Mouse (Mus musculus): Measurements from ENCODE around the gene Rtkn2. TPM values are rescaled to one million over a fixed set of nuclear protein-coding genes. Genes with fewer than 3 reads are reported as not detected.
A peak's percentile ranks its signal among the peaks of the same experiment; 100 is the strongest.

Gene Rtkn2
- polyA plus RNA-seq, 1 experiment from 2014 or later: 3.4 TPM

DNA sequence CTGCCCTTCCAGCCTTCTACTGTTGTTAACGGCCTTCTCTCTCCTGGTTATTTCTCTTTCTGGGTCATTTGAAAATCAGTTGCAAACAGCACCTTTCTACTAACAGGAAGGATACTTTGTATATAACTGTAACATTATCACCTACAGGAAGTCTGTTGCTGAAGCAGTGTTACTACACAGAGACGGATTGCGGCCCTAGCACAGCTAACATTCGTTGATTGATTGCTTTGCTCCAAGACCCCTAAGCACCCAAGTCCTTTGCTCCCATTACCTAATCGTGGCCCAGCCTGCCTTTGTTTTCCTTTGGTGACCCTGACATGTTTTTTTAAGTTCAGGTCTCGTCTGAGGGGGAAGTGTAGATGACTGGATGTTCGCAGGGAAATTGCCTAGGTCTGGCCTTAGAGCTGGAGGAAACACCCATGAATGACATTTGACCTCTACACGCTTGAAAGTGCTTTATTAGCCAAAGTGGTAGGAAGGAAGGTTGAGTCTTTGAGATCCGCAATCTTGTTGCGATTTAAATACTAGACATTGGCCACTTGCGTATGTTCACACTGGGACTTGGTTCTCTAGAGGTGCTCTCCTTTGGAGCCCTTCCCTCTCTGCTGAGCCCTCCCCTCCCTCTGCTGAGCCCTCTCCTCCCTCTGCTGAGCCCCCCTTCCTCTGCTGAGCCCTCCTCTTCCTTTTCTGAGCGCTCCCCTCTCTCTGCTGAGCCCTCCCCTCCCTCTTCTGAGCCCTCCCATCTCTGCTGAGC is 49.1 kb downstream of the Rtkn2 start:
- H3K9ac ChIP-seq: no peak overlapping the region
- H3K36me3 ChIP-seq (replicated peaks; ENCODE audit: control insufficient read depth, insufficient read depth): no peaks in the 10 kb centered on the region
- no peak overlapping the region for H3K4me3 ChIP-seq (replicated peaks; ENCODE audit: low read length)
- DNase-seq (ENCODE audit: low spot score) (no peak), ATAC-seq (ENCODE audit: low FRiP score) (no peak; the same call in 1 of the 2 replicates)
- no peaks in the 10 kb centered on the region for H3K27me3 ChIP-seq (ENCODE audit: control insufficient read depth, insufficient read depth, low read length)
- no peak overlapping the region for H3K4me2 ChIP-seq (replicated peaks)
- WGBS: 78% methylated on average over 12 of the region's 12 CpGs
- no peak overlapping the region for H3K27ac ChIP-seq
- 0 out of 2 replicates have a peak, but pooled peaks cover 4% of the 10 kb centered on the region for H3K4me1 ChIP-seq (replicated peaks; ENCODE audit: control insufficient read depth, insufficient read depth, low read length)
- no peaks in the 10 kb centered on the region for H3K9me3 ChIP-seq (ENCODE audit: control insufficient read depth, low read length)

DNA sequence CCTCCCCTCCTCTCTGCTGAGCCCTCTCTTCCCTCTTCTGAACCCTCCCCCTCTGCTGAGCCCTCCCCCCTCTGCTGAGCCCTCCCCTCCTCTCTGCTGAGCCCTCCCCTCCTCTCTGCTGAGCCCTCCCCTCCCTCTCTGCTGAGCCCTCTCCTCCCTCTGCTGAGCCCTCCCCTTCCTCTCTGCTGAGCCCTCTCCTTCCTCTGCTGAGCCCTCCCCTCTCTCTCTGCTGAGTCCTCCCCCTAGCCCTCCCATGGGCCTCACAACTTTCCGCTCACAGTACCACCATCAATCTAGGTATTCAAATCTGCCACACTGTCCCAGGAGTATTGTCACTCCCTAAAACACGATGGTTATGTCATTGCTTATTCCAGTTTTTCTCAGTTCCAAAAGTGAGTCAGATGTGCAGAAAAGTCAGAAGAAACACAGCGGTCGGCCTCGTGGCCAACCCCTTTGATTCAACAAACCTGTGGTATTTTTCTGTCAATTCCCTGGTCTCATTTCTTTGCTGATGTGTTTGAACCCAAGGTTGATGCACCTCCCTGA is 49.8 kb downstream of the Rtkn2 start:
- WGBS: 77% methylated on average over 5 of the region's 5 CpGs

DNA sequence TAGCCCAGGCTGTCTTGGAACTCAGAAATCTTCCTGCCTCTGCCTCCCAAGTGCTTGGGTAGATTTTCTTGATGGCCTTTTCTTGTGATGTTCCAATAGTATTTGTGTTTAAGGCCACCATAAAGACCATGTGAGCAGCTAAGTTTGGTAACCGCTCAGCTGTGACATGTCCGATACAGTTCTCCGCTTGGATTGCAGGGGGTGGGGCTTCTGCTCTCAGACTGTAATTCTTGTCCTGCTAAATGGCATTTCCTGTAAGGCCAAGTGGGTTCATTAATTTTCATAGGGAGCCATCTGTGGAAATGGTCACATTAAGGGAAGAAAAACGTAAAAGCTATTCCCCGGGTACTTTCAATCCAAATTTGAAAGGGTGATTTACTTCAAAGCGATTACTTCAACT is 50.7 kb downstream of the Rtkn2 start:
- 0 out of 2 replicates have a peak, but pooled peaks cover 4% of the 10 kb centered on the region for H3K4me1 ChIP-seq (replicated peaks; ENCODE audit: control insufficient read depth, insufficient read depth, low read length)
- no peak overlapping the region for H3K27ac ChIP-seq
- 61% methylated on average over 6 of the region's 6 CpGs for WGBS
- H3K27me3 ChIP-seq (ENCODE audit: control insufficient read depth, insufficient read depth, low read length): no peaks in the 10 kb centered on the region
- H3K9me3 ChIP-seq (ENCODE audit: control insufficient read depth, low read length): no peaks in the 10 kb centered on the region
- DNase-seq (ENCODE audit: low spot score): no peak
- no peaks in the 10 kb centered on the region for H3K36me3 ChIP-seq (replicated peaks; ENCODE audit: control insufficient read depth, insufficient read depth)
- H3K4me3 ChIP-seq (replicated peaks; ENCODE audit: low read length): no peak overlapping the region
- H3K4me2 ChIP-seq (replicated peaks): no peak overlapping the region
- no peak overlapping the region for H3K9ac ChIP-seq
- no peak for ATAC-seq (ENCODE audit: low FRiP score)

More for the DNA sequence above, 49.8 kb downstream of the Rtkn2 start:
- Histone ChIP-seq H3K27me3 (ENCODE audit: control insufficient read depth, insufficient read depth, low read length) (no peaks in the 10 kb centered on the region), H3K4me2 (replicated peaks) (no peak overlapping the region), H3K27ac (no peak overlapping the region), H3K36me3 (replicated peaks; ENCODE audit: control insufficient read depth, insufficient read depth) (no peaks in the 10 kb centered on the region), H3K9me3 (ENCODE audit: control insufficient read depth, low read length) (no peaks in the 10 kb centered on the region), H3K4me3 (replicated peaks; ENCODE audit: low read length) (no peak overlapping the region), H3K4me1 (replicated peaks; ENCODE audit: control insufficient read depth, insufficient read depth, low read length) (0 out of 2 replicates have a peak, but pooled peaks cover 4% of the 10 kb centered on the region), H3K9ac (no peak overlapping the region)
- ATAC-seq (ENCODE audit: low FRiP score) (no peak), DNase-seq (ENCODE audit: low spot score) (no peak)

GRCm38 (mm10) chr10:68035707-68036367 is 56.5 kb downstream of the Rtkn2 start:
- WGBS: 95% methylated on average over 20 of the region's 20 CpGs
- DNase-seq (ENCODE audit: low spot score) (no peak), ATAC-seq (ENCODE audit: low FRiP score) (no peak)
- peaks cover 10% of the 10 kb centered on the region for H3K4me1 ChIP-seq (replicated peaks; ENCODE audit: control insufficient read depth, insufficient read depth, low read length)
- H3K9ac ChIP-seq: no peak overlapping the region
- H3K36me3 ChIP-seq (replicated peaks; ENCODE audit: control insufficient read depth, insufficient read depth): no peaks in the 10 kb centered on the region
- H3K4me2 ChIP-seq (replicated peaks): no peak overlapping the region
- no peak overlapping the region for H3K27ac ChIP-seq
- H3K4me3 ChIP-seq (replicated peaks; ENCODE audit: low read length): no peak overlapping the region
- H3K27me3 ChIP-seq (ENCODE audit: control insufficient read depth, insufficient read depth, low read length): no peaks in the 10 kb centered on the region
- H3K9me3 ChIP-seq (ENCODE audit: control insufficient read depth, low read length): no peaks in the 10 kb centered on the region

DNA sequence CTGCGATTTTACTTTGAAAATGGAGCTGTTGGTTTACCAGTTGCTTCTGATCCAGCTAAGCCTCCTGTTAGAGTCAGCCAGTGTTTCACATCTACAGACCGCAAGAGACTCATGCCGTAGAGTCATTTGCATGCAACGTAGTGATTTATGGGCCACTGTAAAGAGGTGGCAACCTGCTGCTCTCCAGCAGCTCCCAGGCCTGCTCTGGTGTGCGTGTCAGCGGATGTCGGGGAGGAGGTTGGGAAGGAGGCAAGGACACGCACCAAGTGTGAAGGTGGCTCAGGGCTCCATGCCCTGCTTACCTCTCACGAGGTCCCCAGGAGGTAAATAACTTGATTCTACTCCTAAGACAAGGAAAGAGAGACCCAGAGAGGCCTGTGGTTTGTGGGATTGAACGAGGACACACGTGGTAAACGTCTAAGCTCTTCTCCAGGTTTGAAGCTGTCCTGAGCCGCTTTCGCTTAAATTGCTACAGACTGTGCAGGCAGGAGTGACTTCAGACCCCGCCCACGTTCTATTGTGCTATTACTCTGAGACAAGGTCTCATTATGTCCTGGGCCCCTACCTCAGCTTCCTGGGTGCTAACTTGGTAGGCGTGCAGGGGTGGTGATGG is 57.1 kb downstream of the Rtkn2 start:
- Histone ChIP-seq H3K36me3 (replicated peaks; ENCODE audit: control insufficient read depth, insufficient read depth) (no peaks in the 10 kb centered on the region), H3K4me3 (replicated peaks; ENCODE audit: low read length) (no peak overlapping the region), H3K9ac (no peak overlapping the region), H3K9me3 (ENCODE audit: control insufficient read depth, low read length) (no peaks in the 10 kb centered on the region), H3K27ac (no peak overlapping the region), H3K4me1 (replicated peaks; ENCODE audit: control insufficient read depth, insufficient read depth, low read length) (peaks cover 10% of the 10 kb centered on the region), H3K27me3 (ENCODE audit: control insufficient read depth, insufficient read depth, low read length) (no peaks in the 10 kb centered on the region), H3K4me2 (replicated peaks) (no peak overlapping the region)
- no peak for ATAC-seq (ENCODE audit: low FRiP score)
- no peak for DNase-seq (ENCODE audit: low spot score)
- WGBS: 89% methylated on average over 17 of the region's 17 CpGs

DNA sequence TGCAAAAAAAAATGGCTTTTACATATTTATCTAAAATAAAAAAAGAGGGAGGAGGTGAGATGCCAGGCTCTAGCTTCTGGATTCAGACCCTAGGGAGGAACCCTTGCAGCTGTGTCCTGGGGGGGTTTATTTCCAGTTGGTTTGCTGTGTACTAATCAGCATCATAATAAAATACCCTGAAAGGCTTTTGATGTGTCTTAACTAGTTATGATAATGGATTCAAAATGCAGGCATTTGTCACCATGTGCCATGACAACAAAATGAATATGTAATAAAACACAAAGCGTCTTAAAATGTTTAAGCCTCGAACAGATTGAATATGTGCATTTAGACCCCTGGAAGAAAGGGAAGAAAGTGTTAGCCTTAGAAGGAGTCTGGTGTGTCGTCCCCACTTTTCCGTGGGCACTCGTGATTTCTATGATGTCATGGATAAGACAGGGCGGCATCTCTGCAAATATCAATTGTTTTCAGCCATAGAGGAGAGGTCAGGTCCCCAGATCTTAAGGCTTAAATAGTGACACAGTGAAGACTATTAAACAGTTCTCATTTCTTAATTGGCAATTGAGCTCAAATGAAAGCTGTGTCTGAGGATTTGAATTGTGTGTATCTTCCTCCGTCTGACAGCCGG is 59.7 kb downstream of the Rtkn2 start:
- H3K27ac ChIP-seq: peak overlapping the region; percentile 63
- no peak overlapping the region for H3K4me3 ChIP-seq (replicated peaks; ENCODE audit: low read length)
- peak overlapping the region; percentile 14; the same call in 1 of the 2 replicates for H3K9ac ChIP-seq
- H3K36me3 ChIP-seq (replicated peaks; ENCODE audit: control insufficient read depth, insufficient read depth): no peaks in the 10 kb centered on the region
- H3K4me1 ChIP-seq (replicated peaks; ENCODE audit: control insufficient read depth, insufficient read depth, low read length): peaks cover 10% of the 10 kb centered on the region
- H3K9me3 ChIP-seq (ENCODE audit: control insufficient read depth, low read length): no peaks in the 10 kb centered on the region
- WGBS: 30% methylated on average over 8 of the region's 8 CpGs
- no peaks in the 10 kb centered on the region for H3K27me3 ChIP-seq (ENCODE audit: control insufficient read depth, insufficient read depth, low read length)
- H3K4me2 ChIP-seq (replicated peaks): peak overlapping the region; percentile 26
- ATAC-seq (ENCODE audit: low FRiP score) (no peak), DNase-seq (ENCODE audit: low spot score) (peak; percentile 26)

DNA sequence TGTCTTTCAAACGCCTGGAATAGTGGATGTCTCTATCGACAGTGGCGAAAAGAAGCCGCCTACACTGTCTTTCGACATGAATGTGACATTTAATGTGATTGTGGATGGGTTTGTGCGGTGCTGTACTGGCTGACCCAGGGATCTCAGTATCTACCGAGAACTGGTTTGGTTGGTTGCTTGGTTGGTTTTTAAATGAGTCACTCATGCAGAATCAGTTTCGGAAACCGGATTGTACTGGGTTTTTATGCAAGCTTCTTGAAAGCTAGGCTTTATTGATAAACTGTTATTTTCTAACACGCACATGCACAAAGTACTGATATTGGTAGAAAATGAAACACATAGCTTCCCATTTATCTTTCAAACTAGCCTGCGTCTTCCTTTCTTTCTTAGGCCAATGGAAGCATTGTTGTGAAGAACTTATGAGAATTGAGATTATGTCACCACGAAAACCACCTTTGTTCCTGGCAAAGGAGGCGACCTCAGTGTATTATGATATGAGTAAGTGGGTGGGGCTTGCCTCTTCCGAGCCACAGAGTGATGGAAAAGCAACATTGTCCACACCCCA is 60.4 kb downstream of the Rtkn2 start:
- WGBS: 44% methylated on average over 14 of the region's 14 CpGs
- peak; percentile 41 for DNase-seq (ENCODE audit: low spot score)
- Histone ChIP-seq H3K9me3 (ENCODE audit: control insufficient read depth, low read length) (no peaks in the 10 kb centered on the region), H3K9ac (peak overlapping the region; percentile 14; the same call in 1 of the 2 replicates), H3K36me3 (replicated peaks; ENCODE audit: control insufficient read depth, insufficient read depth) (no peaks in the 10 kb centered on the region), H3K4me1 (replicated peaks; ENCODE audit: control insufficient read depth, insufficient read depth, low read length) (peaks cover 10% of the 10 kb centered on the region), H3K4me3 (replicated peaks; ENCODE audit: low read length) (no peak overlapping the region), H3K27ac (peak overlapping the region; percentile 63), H3K27me3 (ENCODE audit: control insufficient read depth, insufficient read depth, low read length) (no peaks in the 10 kb centered on the region), H3K4me2 (replicated peaks) (peak overlapping the region; percentile 26)
- ATAC-seq (ENCODE audit: low FRiP score): peak; percentile 48; the same call in 1 of the 2 replicates

- H3K4me3 ChIP-seq (replicated peaks; ENCODE audit: low read length): no peak overlapping the region
- DNase-seq (ENCODE audit: low spot score) (no peak), ATAC-seq (ENCODE audit: low FRiP score) (no peak)
- H3K27me3 ChIP-seq (ENCODE audit: control insufficient read depth, insufficient read depth, low read length): no peaks in the 10 kb centered on the region
- WGBS: 90% methylated on average over 6 of the region's 6 CpGs
- H3K27ac ChIP-seq: no peak overlapping the region
- H3K4me2 ChIP-seq (replicated peaks): no peak overlapping the region
- H3K9me3 ChIP-seq (ENCODE audit: control insufficient read depth, low read length): no peaks in the 10 kb centered on the region
- H3K36me3 ChIP-seq (replicated peaks; ENCODE audit: control insufficient read depth, insufficient read depth): no peaks in the 10 kb centered on the region
- H3K4me1 ChIP-seq (replicated peaks; ENCODE audit: control insufficient read depth, insufficient read depth, low read length): peaks cover 10% of the 10 kb centered on the region
- no peak overlapping the region for H3K9ac ChIP-seq
These were observed 61.0 kb downstream of the Rtkn2 start for GRCm38 (mm10) chr10:68040394-68040793.
